Mouse (Mus musculus) forebrain, postnatal 0 days (tissue): ENCODE measurements around the gene Wbp1. TPM values are rescaled to one million over a fixed set of nuclear protein-coding genes. Genes with fewer than 3 reads are reported as not detected.

Source experiments
- ATAC-seq: fragments of 200-750 bp; cut with Nextera tagmentation; 2 replicates; pipeline ENCODE4 v1.8.0; 2017; ENCODE audit warnings: mild to moderate bottlenecking, moderate library complexity
- DNase-seq: peaks from one replicate; pipeline ENCODE4 v3.0.0-alpha.2; 2015
- H3K27ac ChIP-seq: fragments of 300-500 bp; sonication (generic); 2 replicates; pipeline ENCODE4 v1.5.1; 2014; ENCODE audit warnings: low read depth, mild to moderate bottlenecking, antibody characterized with exemption, low read length, moderate library complexity, mixed read lengths
- H3K27me3 ChIP-seq: fragments of 300-500 bp; sonication (generic); 2 replicates; pipeline ENCODE4 v1.6.1; 2014; ENCODE audit warnings: mild to moderate bottlenecking, low read length, mixed read lengths; ENCODE audit not compliant: insufficient read depth
- H3K36me3 ChIP-seq: fragments of 300-500 bp; sonication (generic); 2 replicates; pipeline ENCODE4 v1.6.1; 2014; ENCODE audit warnings: mild to moderate bottlenecking, moderate library complexity; ENCODE audit not compliant: insufficient read depth
- H3K4me1 ChIP-seq: fragments of 300-500 bp; sonication (generic); 2 replicates; pipeline ENCODE4 v1.6.1; 2014; ENCODE audit warnings: antibody characterized with exemption; ENCODE audit not compliant: insufficient read depth
- H3K4me2 ChIP-seq: fragments of 300-500 bp; sonication (generic); 2 replicates; pipeline ENCODE4 v1.6.1; 2014; ENCODE audit warnings: low read depth, mild to moderate bottlenecking, moderate library complexity
- H3K4me3 ChIP-seq: fragments of 300-500 bp; sonication (generic); 2 replicates; pipeline ENCODE4 v1.5.1; 2014; ENCODE audit warnings: low read depth, low read length, mixed read lengths
- H3K9ac ChIP-seq: fragments of 300-500 bp; sonication (generic); 2 replicates; pipeline ENCODE4 v1.6.1; 2014; ENCODE audit warnings: mild to moderate bottlenecking
- H3K9me3 ChIP-seq: fragments of 300-500 bp; sonication (generic); 2 replicates; pipeline ENCODE4 v1.6.1; 2016; ENCODE audit warnings: low read length
- CTCF ChIP-seq: sonication (generic); IDR thresholded peaks from 2 replicates; pipeline ENCODE4 v1.5.1; 2016; ENCODE audit warnings: antibody characterized with exemption, control low read depth, low read depth
- WGBS: fragments of 180-500 bp; shearing (Covaris S2); extraction: QIAGEN DNeasy Blood & Tissue Kit; methylation state at CpG from one replicate; pipeline ENCODE4 v1.1.7; 2014; 5-methylcytosine and 5-hydroxymethylcytosine counted together
- polyA plus RNA-seq: library from polyadenylated mRNA; unstranded; fragments of >200 nt; fragmentation: Nextera tagmentation; extraction: Ambion mirVana; gene quantifications from 2 replicates; pipeline ENCODE4 v1.2.1, GENCODE M21; 2015
- total RNA-seq: library from RNA; depleted of rRNA; stranded (reverse); fragments of >200 nt; gene quantifications from 2 replicates; pipeline ENCODE4 v1.2.3, GENCODE M21; 2014; rRNA removed

Wbp1 gene
- total RNA-seq (129 and 151 TPM in 2 replicates), polyA plus RNA-seq (104 and 109 TPM in 2 replicates)

DNA sequence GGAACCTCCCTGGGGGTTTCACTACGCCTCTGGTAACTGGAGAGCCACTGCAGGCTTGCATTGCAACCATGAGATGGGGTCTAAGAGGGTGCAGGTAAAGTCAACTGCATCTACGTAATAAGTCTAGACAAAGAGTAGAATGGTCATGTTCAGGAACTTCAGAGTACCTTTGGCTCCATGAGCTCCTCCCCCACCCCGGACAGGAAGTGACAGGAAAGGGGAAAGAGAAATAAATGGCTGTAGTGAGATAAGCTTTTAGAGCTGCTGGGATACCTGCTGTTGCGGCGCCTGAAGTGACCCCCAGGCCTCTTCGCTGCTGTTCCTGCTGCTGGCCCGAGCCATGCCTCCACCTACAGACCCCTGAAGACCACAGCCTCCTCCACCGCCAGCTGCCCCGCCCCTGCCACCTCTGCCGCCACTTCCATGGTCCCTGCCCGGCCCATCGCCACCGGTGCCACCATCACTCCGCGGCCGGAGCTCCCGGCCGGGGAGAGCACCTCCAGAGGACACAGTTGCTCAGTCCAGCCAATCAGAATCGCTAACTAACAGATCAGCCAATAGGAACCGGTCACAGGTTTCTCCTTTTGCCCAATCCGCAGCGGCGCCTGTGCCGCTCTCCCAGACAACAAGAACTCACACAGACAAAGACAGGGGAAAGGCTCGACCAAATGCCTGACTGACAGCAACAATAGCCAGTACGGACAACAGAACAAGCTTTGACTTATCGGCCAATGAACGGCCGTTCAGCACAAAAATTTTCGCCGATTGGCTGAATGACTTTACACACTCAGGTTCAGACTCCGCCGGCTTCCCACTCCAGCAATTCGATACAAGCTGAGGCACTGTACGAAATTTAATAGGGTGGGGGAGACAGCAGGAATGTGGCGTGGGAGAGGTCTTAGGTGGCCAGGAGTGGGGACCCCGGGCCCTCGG, at the start of gene Wbp1:
Gene Wbp1, minus strand, starts transcription at position 630 of the 933 bp plus-strand sequence.
- peak within 1 kb of the TSS; percentile 70 for H3K9ac ChIP-seq
- H3K4me1 ChIP-seq, result peaks cover 22% of the 10 kb centered on the region
- peak within 1 kb of the TSS; percentile 88 for H3K27ac ChIP-seq
- H3K4me3 ChIP-seq, result peak within 1 kb of the TSS; percentile 70
- WGBS, result under 1% methylated on average over 38 of the region's 38 CpGs
- ATAC-seq (peak; percentile 96), DNase-seq (peak; percentile 98)
- peaks cover 25% of the 10 kb centered on the region for H3K36me3 ChIP-seq
- no peaks in the 10 kb centered on the region for H3K27me3 ChIP-seq
- no peaks in the 10 kb centered on the region for H3K9me3 ChIP-seq
- peak within 1 kb of the TSS; percentile 93 for H3K4me2 ChIP-seq
- TF ChIP-seq CTCF, result no peak

DNA sequence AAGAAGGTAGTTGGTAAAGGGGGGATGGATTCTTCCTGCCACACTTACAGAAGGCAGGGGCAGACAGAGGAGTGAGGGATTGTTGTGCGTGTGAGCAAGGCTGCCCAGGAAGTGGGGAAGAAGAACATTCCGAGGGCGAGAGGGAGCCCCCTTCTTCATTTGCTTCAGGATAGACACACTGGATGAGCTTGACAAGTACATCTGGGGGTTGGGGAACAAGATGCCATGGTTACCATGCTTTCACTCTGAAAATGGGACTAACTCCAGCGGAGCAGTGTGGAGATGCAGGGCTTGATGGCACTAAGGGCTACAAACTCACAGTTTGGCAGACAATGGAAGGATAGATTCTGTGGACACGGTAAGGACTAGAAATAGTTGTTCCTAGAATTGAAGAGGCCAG, 49.7 kb upstream of the Wbp1 start:
- Histone ChIP-seq H3K36me3 (no peaks in the 10 kb centered on the region), H3K4me3 (peak overlapping the region; percentile 25; the same call in 1 of the 2 replicates), H3K4me2 (peak overlapping the region; percentile 42), H3K4me1 (peaks cover 21% of the 10 kb centered on the region; the same call in 1 of the 2 replicates), H3K27me3 (no peaks in the 10 kb centered on the region), H3K9ac (0 out of 2 replicates have a peak overlapping the region, but pooled peaks have one; percentile 39), H3K27ac (0 out of 2 replicates have a peak overlapping the region, but pooled peaks have one; percentile 81), H3K9me3 (no peaks in the 10 kb centered on the region)
- ATAC-seq (no peak), DNase-seq (no peak)
- no peak for TF ChIP-seq CTCF
- 73% methylated on average over 5 of the region's 5 CpGs for WGBS

DNA sequence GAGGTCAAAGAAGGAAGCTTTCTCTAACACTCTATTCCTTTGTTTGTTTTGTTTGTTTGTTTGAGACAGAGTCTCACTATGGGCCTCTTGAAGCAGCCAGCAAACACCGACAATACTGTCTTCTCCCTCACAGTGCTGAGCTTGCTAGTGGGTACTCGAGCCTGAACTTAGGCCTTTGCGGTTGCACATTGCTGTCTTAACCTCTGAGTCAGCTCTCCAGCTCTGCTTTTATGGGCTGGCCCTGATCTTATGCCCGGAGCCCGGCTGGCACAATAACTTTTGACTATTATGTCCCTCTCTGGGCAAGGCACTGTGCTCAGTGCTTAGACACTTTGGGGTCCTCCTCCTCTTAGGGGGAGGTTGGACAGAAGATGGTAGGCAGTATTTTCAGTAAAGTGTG, 48.5 kb upstream of the Wbp1 start:
- no peaks in the 10 kb centered on the region for H3K9me3 ChIP-seq
- ATAC-seq, result no peak
- 0 out of 2 replicates have a peak overlapping the region, but pooled peaks have one; percentile 1 for H3K27ac ChIP-seq
- no peaks in the 10 kb centered on the region for H3K36me3 ChIP-seq
- no peak overlapping the region for H3K9ac ChIP-seq
- H3K27me3 ChIP-seq, result no peaks in the 10 kb centered on the region
- WGBS, result 80% methylated on average over 5 of the region's 5 CpGs
- H3K4me3 ChIP-seq, result no peak overlapping the region
- no peak for DNase-seq
- peaks cover 25% of the 10 kb centered on the region; the same call in 1 of the 2 replicates for H3K4me1 ChIP-seq
- TF ChIP-seq CTCF, result no peak
- H3K4me2 ChIP-seq, result no peak overlapping the region

DNA sequence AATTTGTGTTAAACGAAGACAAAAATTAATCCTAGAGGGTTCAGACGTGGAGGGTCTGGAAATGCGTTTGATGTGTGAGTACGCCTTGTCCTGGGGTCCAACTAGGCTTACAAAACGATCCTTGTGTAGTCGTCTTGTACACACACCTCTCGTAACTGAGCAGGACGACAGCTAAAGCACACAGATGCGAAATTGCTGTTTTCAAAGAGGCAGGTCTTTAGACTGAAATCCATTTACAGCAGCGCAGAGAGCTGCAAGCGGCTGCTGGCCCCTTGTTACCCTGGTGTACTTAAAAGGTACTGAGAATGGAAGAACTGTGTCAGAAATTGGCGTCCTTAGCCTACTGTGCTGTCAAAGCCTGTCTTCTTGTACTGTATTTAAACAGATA, 44.9 kb upstream of the Wbp1 start:
- peak; percentile 19 for ATAC-seq
- H3K4me1 ChIP-seq, result peaks cover 19% of the 10 kb centered on the region

DNA sequence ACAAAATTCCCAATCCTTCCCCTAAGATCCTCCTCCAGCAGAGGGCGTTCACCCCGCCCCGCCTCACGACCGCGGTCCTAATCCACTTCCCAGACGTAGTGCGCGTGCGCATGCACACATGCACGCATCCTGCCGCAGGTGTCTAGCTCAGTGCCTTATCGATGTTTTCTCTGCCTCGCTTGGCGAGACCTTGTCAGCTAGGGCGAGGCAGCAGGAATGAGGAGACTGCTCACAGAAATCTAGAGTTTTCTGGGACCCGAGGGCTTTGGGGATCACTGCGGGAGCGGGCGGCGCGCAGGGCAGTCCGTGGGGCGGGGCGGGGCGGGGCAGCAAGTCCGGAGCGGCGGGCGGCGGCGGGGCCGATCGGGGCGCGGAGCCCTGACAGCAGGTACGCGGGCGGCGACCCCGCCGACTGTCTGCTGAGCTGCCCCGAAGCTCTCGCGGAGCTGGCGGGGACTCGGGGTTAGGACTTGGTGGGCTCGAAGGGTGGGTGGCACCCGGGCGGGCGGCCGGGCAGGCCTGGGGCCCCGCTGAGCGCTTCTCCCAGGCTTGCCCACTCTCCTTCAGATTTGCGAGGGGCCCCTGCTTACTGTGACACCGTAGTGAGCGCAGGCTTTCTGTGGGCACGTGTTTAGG, 44.4 kb upstream of the Wbp1 start, which contains the start of gene Dctn1:
Gene Dctn1, plus strand, starts transcription at position 314 of the 636 bp plus-strand sequence.
- peak; percentile 89 for TF ChIP-seq CTCF
- WGBS, result 3% methylated on average over 58 of the region's 58 CpGs

More for the DNA sequence above, 44.9 kb upstream of the Wbp1 start:
- Histone ChIP-seq H3K9ac (peak overlapping the region; percentile 82), H3K36me3 (no peaks in the 10 kb centered on the region), H3K4me2 (peak overlapping the region; percentile 65), H3K27me3 (peaks cover 14% of the 10 kb centered on the region), H3K27ac (peak overlapping the region; percentile 90), H3K9me3 (no peaks in the 10 kb centered on the region), H3K4me3 (peak overlapping the region; percentile 90)
- peak; percentile 32 for TF ChIP-seq CTCF
- peak; percentile 73 for DNase-seq
- WGBS, result 1% methylated on average over 12 of the region's 12 CpGs

DNA sequence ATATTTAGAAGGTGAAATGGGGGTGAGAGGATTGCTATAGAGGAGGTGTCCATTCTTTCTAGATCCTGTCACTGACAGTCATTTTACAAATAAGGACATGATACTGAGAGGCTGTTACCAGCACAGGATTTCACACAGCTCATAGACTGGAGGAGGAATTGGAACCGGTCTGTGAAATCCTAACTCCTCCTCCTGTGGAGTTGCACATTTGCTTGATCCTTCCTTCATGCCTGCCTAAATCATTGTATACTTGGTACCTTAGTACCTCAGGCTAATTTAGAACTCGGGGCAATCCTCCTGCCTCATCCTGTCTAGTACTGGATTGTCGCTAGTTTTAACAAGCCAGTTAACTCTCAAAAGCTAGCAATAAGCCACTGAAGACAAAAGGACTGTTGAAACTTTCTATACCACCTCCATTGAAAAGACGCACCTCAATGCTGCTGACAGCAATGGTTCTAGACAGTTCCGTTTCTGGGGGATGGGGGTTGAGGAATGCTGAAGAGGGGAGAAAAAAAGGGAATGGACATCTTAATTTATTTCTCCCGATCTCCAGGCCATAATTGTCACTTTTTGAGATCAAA, 43.8 kb upstream of the Wbp1 start:
- H3K4me2 ChIP-seq, result peak overlapping the region; percentile 65
- H3K9ac ChIP-seq, result peak overlapping the region; percentile 82
- H3K27ac ChIP-seq, result peak overlapping the region; percentile 90; the same call in 1 of the 2 replicates
- no peaks in the 10 kb centered on the region for H3K36me3 ChIP-seq
- no peak for TF ChIP-seq CTCF
- no peaks in the 10 kb centered on the region for H3K9me3 ChIP-seq
- H3K4me3 ChIP-seq, result peak overlapping the region; percentile 90
- peaks cover 22% of the 10 kb centered on the region for H3K27me3 ChIP-seq
- peak; percentile 25 for ATAC-seq
- peaks cover 18% of the 10 kb centered on the region for H3K4me1 ChIP-seq
- DNase-seq, result no peak
- WGBS, result 2% methylated on average over 6 of the region's 6 CpGs

More for the DNA sequence above, 44.4 kb upstream of the Wbp1 start, which contains the start of gene Dctn1:
- ATAC-seq (peak; percentile 92), DNase-seq (peak; percentile 98)
- no peaks in the 10 kb centered on the region for H3K36me3 ChIP-seq
- H3K4me3 ChIP-seq, result peak within 1 kb of the TSS; percentile 90
- H3K9me3 ChIP-seq, result no peaks in the 10 kb centered on the region
- peak within 1 kb of the TSS; percentile 65 for H3K4me2 ChIP-seq
- H3K4me1 ChIP-seq, result peaks cover 18% of the 10 kb centered on the region
- peak within 1 kb of the TSS; percentile 90 for H3K27ac ChIP-seq
- H3K9ac ChIP-seq, result peak within 1 kb of the TSS; percentile 82
- H3K27me3 ChIP-seq, result peaks cover 20% of the 10 kb centered on the region
